In genomic region chr17:25830806-25831431, GRCm38 (mm10) we compare ENCODE assay signal across 8 mouse cellular contexts. TPM values are rescaled to one million over a fixed set of nuclear protein-coding genes. Genes with fewer than 3 reads are reported as not detected.
DNase-seq lines count a peak whose midpoint lies in the region; ATAC-seq lines count a peak whose summit lies in the region.

No protein-coding gene starts in this region.

- ATAC-seq in heart, embryonic 15.5 days (replicated peaks; ENCODE audit: insufficient number of reproducible peaks, insufficient read depth, low FRiP score, low read depth), result no peak
- no peak for ATAC-seq in embryonic facial prominence, embryonic 11.5 days (replicated peaks; ENCODE audit: insufficient number of reproducible peaks, low FRiP score, low TSS enrichment, low read depth)
- no peak for ATAC-seq in hindbrain, embryonic 14.5 days (ENCODE audit: low FRiP score)
- no peak for ATAC-seq in midbrain, embryonic 11.5 days (ENCODE audit: low FRiP score)
- ATAC-seq in activated CD4-positive, CD25-positive, alpha-beta regulatory T cell, adult 4 months, result no peak

- H3K9ac ChIP-seq in heart, embryonic 15.5 days, result no peak overlapping the region
- H3K9ac ChIP-seq in embryonic facial prominence, embryonic 11.5 days (replicated peaks; ENCODE audit: low read length), result no peak overlapping the region
- H3K9ac ChIP-seq in hindbrain, embryonic 14.5 days, result 0 out of 2 replicates have a peak overlapping the region, but pooled peaks have one; percentile 86
- H3K9ac ChIP-seq in midbrain, embryonic 11.5 days (ENCODE audit: low read length), result no peak overlapping the region

- H3K27me3 ChIP-seq in heart, embryonic 15.5 days, result no peaks in the 10 kb centered on the region
- H3K27me3 ChIP-seq in embryonic facial prominence, embryonic 11.5 days (ENCODE audit: control insufficient read depth, insufficient read depth, low read length), result no peaks in the 10 kb centered on the region
- H3K27me3 ChIP-seq in hindbrain, embryonic 14.5 days (ENCODE audit: control insufficient read depth, insufficient read depth, low read length), result no peaks in the 10 kb centered on the region
- no peaks in the 10 kb centered on the region; the same call in 1 of the 2 replicates for H3K27me3 ChIP-seq in midbrain, embryonic 11.5 days (ENCODE audit: control insufficient read depth, insufficient read depth, low read length)

- H3K4me3 ChIP-seq in heart, embryonic 15.5 days, result peak overlapping the region; percentile 82
- H3K4me3 ChIP-seq in embryonic facial prominence, embryonic 11.5 days (ENCODE audit: low read depth, low read length), result peak overlapping the region; percentile 89; the same call in 1 of the 2 replicates
- H3K4me3 ChIP-seq in hindbrain, embryonic 14.5 days (replicated peaks; ENCODE audit: low read length), result peak overlapping the region; percentile 89
- peak overlapping the region; percentile 71; the same call in 1 of the 2 replicates for H3K4me3 ChIP-seq in midbrain, embryonic 11.5 days (ENCODE audit: low read depth, low read length)

- intact Hi-C loops in heart, postnatal 14 days (cut with DNase I), result no loop called here

- H3K4me2 ChIP-seq in heart, embryonic 15.5 days, result peak overlapping the region; percentile 91
- H3K4me2 ChIP-seq in embryonic facial prominence, embryonic 11.5 days (ENCODE audit: low read depth, low read length), result peak overlapping the region; percentile 75
- peak overlapping the region; percentile 96 for H3K4me2 ChIP-seq in hindbrain, embryonic 14.5 days (replicated peaks)
- no peak overlapping the region; the same call in 1 of the 2 replicates for H3K4me2 ChIP-seq in midbrain, embryonic 11.5 days

- no peak for DNase-seq in heart, postnatal 14 days
- no peak for DNase-seq in embryonic facial prominence, embryonic 11.5 days (ENCODE audit: low spot score)
- DNase-seq in hindbrain, embryonic 14.5 days (ENCODE audit: low spot score), result no peak
- no peak for DNase-seq in midbrain, embryonic 11.5 days (ENCODE audit: low spot score, missing footprints)
- DNase-seq in urinary bladder, postnatal 25 days (ENCODE audit: low spot score), result no peak
- no peak for DNase-seq in adrenal gland, postnatal 4 days (ENCODE audit: low spot score in 2 of 2)

- peaks cover 59% of the 10 kb centered on the region for H3K4me1 ChIP-seq in heart, embryonic 15.5 days (replicated peaks)
- peaks cover 23% of the 10 kb centered on the region for H3K4me1 ChIP-seq in embryonic facial prominence, embryonic 11.5 days (ENCODE audit: control insufficient read depth, insufficient read depth, low read length)
- H3K4me1 ChIP-seq in hindbrain, embryonic 14.5 days (replicated peaks; ENCODE audit: control insufficient read depth, insufficient read depth, low read length), result peaks cover 67% of the 10 kb centered on the region
- peaks cover 50% of the 10 kb centered on the region for H3K4me1 ChIP-seq in midbrain, embryonic 11.5 days (ENCODE audit: control insufficient read depth, insufficient read depth, low read length)

- H3K36me3 ChIP-seq in heart, embryonic 15.5 days, result peaks cover 24% of the 10 kb centered on the region
- peaks cover 2% of the 10 kb centered on the region for H3K36me3 ChIP-seq in embryonic facial prominence, embryonic 11.5 days (replicated peaks; ENCODE audit: control insufficient read depth, insufficient read depth, low read depth, low read length)
- peaks cover 43% of the 10 kb centered on the region for H3K36me3 ChIP-seq in hindbrain, embryonic 14.5 days (replicated peaks; ENCODE audit: control insufficient read depth, insufficient read depth)
- H3K36me3 ChIP-seq in midbrain, embryonic 11.5 days (ENCODE audit: control insufficient read depth, insufficient read depth, low read length), result peaks cover 11% of the 10 kb centered on the region; the same call in 1 of the 2 replicates

- 84% methylated on average over 14 of the region's 14 CpGs for WGBS in heart, embryonic 15.5 days
- WGBS in embryonic facial prominence, embryonic 11.5 days, result 84% methylated on average over 14 of the region's 14 CpGs
- 88% methylated on average over 14 of the region's 14 CpGs for WGBS in hindbrain, embryonic 14.5 days
- 84% methylated on average over 14 of the region's 14 CpGs for WGBS in midbrain, embryonic 11.5 days

- no peak overlapping the region for H3K27ac ChIP-seq in heart, embryonic 15.5 days
- H3K27ac ChIP-seq in embryonic facial prominence, embryonic 11.5 days (replicated peaks; ENCODE audit: low read depth, low read length), result no peak overlapping the region
- H3K27ac ChIP-seq in hindbrain, embryonic 14.5 days, result no peak overlapping the region
- H3K27ac ChIP-seq in midbrain, embryonic 11.5 days (ENCODE audit: low read depth, low read length), result no peak overlapping the region

- H3K9me3 ChIP-seq in heart, embryonic 15.5 days (replicated peaks), result no peaks in the 10 kb centered on the region
- no peaks in the 10 kb centered on the region for H3K9me3 ChIP-seq in embryonic facial prominence, embryonic 11.5 days (replicated peaks; ENCODE audit: control insufficient read depth, low read length)
- H3K9me3 ChIP-seq in hindbrain, embryonic 14.5 days (ENCODE audit: control insufficient read depth, low read length), result no peaks in the 10 kb centered on the region
- H3K9me3 ChIP-seq in midbrain, embryonic 11.5 days (ENCODE audit: control insufficient read depth, low read length), result no peaks in the 10 kb centered on the region

RNA-seq across cellular contexts. Expression of gene Jmjd8, which starts 2.3 kb away (rescaled TPM):
- 30.9 and 36.6 TPM in 2 replicates for polyA plus RNA-seq in heart, embryonic 15.5 days (2015; fragmentation: Nextera tagmentation; extraction: Ambion mirVana)
- total RNA-seq in heart, postnatal 14 days (2021), result 10 to 100 TPM; 33.1 to 34.1 TPM
- 42.0 and 47.7 TPM in 2 replicates for polyA plus RNA-seq in embryonic facial prominence, embryonic 11.5 days (2014; fragmentation: Nextera tagmentation; extraction: Ambion mirVana)
- polyA plus RNA-seq in hindbrain, embryonic 14.5 days (2014; fragmentation: Nextera tagmentation; extraction: Ambion mirVana), result 39.3 and 42.1 TPM in 2 replicates
- 50.3 and 54.1 TPM in 2 replicates for polyA plus RNA-seq in midbrain, embryonic 11.5 days (2014; fragmentation: Nextera tagmentation; extraction: Ambion mirVana)
- 10 to 100 TPM; 11.4 to 21.9 TPM for polyA plus RNA-seq in activated CD4-positive, CD25-positive, alpha-beta regulatory T cell, adult 4 months (2017; shearing (Covaris generic))
- total RNA-seq in adrenal gland, postnatal 4 days (2021), result 10 to 100 TPM; 72.9 to 81.8 TPM

RNA-seq across cellular contexts. Expression of gene Stub1, which starts 2.3 kb away (rescaled TPM):
- 251 and 301 TPM in 2 replicates for polyA plus RNA-seq in heart, embryonic 15.5 days (2015; fragmentation: Nextera tagmentation; extraction: Ambion mirVana)
- total RNA-seq in heart, postnatal 14 days (2021), result 100 to 1,000 TPM; 106 to 109 TPM
- polyA plus RNA-seq in embryonic facial prominence, embryonic 11.5 days (2014; fragmentation: Nextera tagmentation; extraction: Ambion mirVana), result 323 and 352 TPM in 2 replicates
- polyA plus RNA-seq in hindbrain, embryonic 14.5 days (2014; fragmentation: Nextera tagmentation; extraction: Ambion mirVana), result 336 and 357 TPM in 2 replicates
- polyA plus RNA-seq in midbrain, embryonic 11.5 days (2014; fragmentation: Nextera tagmentation; extraction: Ambion mirVana), result 280 and 296 TPM in 2 replicates
- 10 to 100 TPM; 68.3 to 85.7 TPM for polyA plus RNA-seq in activated CD4-positive, CD25-positive, alpha-beta regulatory T cell, adult 4 months (2017; shearing (Covaris generic))
- 100 to 1,000 TPM; 210 to 213 TPM for total RNA-seq in adrenal gland, postnatal 4 days (2021)

RNA-seq across cellular contexts. Expression of gene Rhbdl1, which starts 6.2 kb away (rescaled TPM):
- polyA plus RNA-seq in heart, embryonic 15.5 days (2015; fragmentation: Nextera tagmentation; extraction: Ambion mirVana), result 1.4 and 1.7 TPM in 2 replicates
- 1 to 10 TPM; 2.5 to 3.1 TPM for total RNA-seq in heart, postnatal 14 days (2021)
- 1.1 and 1.5 TPM in 2 replicates for polyA plus RNA-seq in embryonic facial prominence, embryonic 11.5 days (2014; fragmentation: Nextera tagmentation; extraction: Ambion mirVana)
- polyA plus RNA-seq in hindbrain, embryonic 14.5 days (2014; fragmentation: Nextera tagmentation; extraction: Ambion mirVana), result 51.3 and 57.1 TPM in 2 replicates
- 2.3 and 3.2 TPM in 2 replicates for polyA plus RNA-seq in midbrain, embryonic 11.5 days (2014; fragmentation: Nextera tagmentation; extraction: Ambion mirVana)
- polyA plus RNA-seq in activated CD4-positive, CD25-positive, alpha-beta regulatory T cell, adult 4 months (2017; shearing (Covaris generic)), result 1 to 10 TPM in 1 of 2 experiments, not detected in 1; 1.1 TPM
- total RNA-seq in adrenal gland, postnatal 4 days (2021), result 10 to 100 TPM; 19.3 to 21.4 TPM

RNA-seq across cellular contexts. Expression of gene Wdr24, which starts 7.5 kb away (rescaled TPM):
- polyA plus RNA-seq in heart, embryonic 15.5 days (2015; fragmentation: Nextera tagmentation; extraction: Ambion mirVana), result 12.7 and 19.8 TPM in 2 replicates
- total RNA-seq in heart, postnatal 14 days (2021), result 10 to 100 TPM; 10.5 to 11.0 TPM
- polyA plus RNA-seq in embryonic facial prominence, embryonic 11.5 days (2014; fragmentation: Nextera tagmentation; extraction: Ambion mirVana), result 24.5 and 26.9 TPM in 2 replicates
- 29.9 and 32.1 TPM in 2 replicates for polyA plus RNA-seq in hindbrain, embryonic 14.5 days (2014; fragmentation: Nextera tagmentation; extraction: Ambion mirVana)
- 23.7 and 27.4 TPM in 2 replicates for polyA plus RNA-seq in midbrain, embryonic 11.5 days (2014; fragmentation: Nextera tagmentation; extraction: Ambion mirVana)
- polyA plus RNA-seq in activated CD4-positive, CD25-positive, alpha-beta regulatory T cell, adult 4 months (2017; shearing (Covaris generic)), result 10 to 100 TPM; 11.9 to 17.9 TPM
- total RNA-seq in adrenal gland, postnatal 4 days (2021), result 10 to 100 TPM; 27.8 to 31.0 TPM

RNA-seq across cellular contexts. Expression of gene Gm20683, which starts 10.6 kb away (rescaled TPM):
- polyA plus RNA-seq in heart, embryonic 15.5 days (2015; fragmentation: Nextera tagmentation; extraction: Ambion mirVana), result 1.7 and 3.0 TPM in 2 replicates
- total RNA-seq in heart, postnatal 14 days (2021), result 1 to 10 TPM; 2.9 to 3.0 TPM
- 0.36 and 1.2 TPM in 2 replicates for polyA plus RNA-seq in embryonic facial prominence, embryonic 11.5 days (2014; fragmentation: Nextera tagmentation; extraction: Ambion mirVana)
- polyA plus RNA-seq in hindbrain, embryonic 14.5 days (2014; fragmentation: Nextera tagmentation; extraction: Ambion mirVana), result 8.7 and 9.3 TPM in 2 replicates
- 0.63 and 1.2 TPM in 2 replicates for polyA plus RNA-seq in midbrain, embryonic 11.5 days (2014; fragmentation: Nextera tagmentation; extraction: Ambion mirVana)
- 1 to 10 TPM in 1 of 2 experiments, not detected in 1; 1.1 TPM for polyA plus RNA-seq in activated CD4-positive, CD25-positive, alpha-beta regulatory T cell, adult 4 months (2017; shearing (Covaris generic))
- total RNA-seq in adrenal gland, postnatal 4 days (2021), result 10 to 100 TPM; 13.2 to 15.5 TPM

Comparison
In these comparisons a context has a peak if more than half of its experiments do, and no peak if none do; other contexts are left out.
1. RNA of gene Rhbdl1, which starts 6.2 kb away (polyA plus RNA-seq): 51.3 to 57.1 TPM in hindbrain, embryonic 14.5 days; 2.3 to 3.2 TPM in midbrain, embryonic 11.5 days, 1.1 to 1.5 TPM in embryonic facial prominence, embryonic 11.5 days, 1.4 to 1.7 TPM in heart, embryonic 15.5 days and 1.1 TPM in activated CD4-positive, CD25-positive, alpha-beta regulatory T cell, adult 4 months; every median in the first group is over 10 times any median in the second.
2. Peak in every context shown above with its lines, with median percentiles within 50 percentile points of each other: H3K4me3 ChIP-seq.